Mouse (Mus musculus) hindbrain, embryonic 15.5 days (tissue): ENCODE measurements around the gene Capns1. TPM values are rescaled to one million over a fixed set of nuclear protein-coding genes. Genes with fewer than 3 reads are reported as not detected.

Experiments used
- ATAC-seq: fragments of 200-750 bp; cut with Nextera tagmentation; 2 replicates; pipeline ENCODE4 v1.8.0; 2017; ENCODE audit warnings: low read depth, moderate number of reproducible peaks, moderate TSS enrichment; ENCODE audit not compliant: low FRiP score
- H3K27ac ChIP-seq: fragments of 300-500 bp; sonication (generic); replicated peaks from 2 replicates; pipeline ENCODE4 v1.5.1; 2015; ENCODE audit warnings: mild to moderate bottlenecking, inconsistent platforms
- H3K27me3 ChIP-seq: fragments of 300-500 bp; sonication (generic); 2 replicates; pipeline ENCODE4 v1.6.1; 2015; ENCODE audit warnings: control low read depth, inconsistent platforms
- H3K36me3 ChIP-seq: fragments of 300-500 bp; sonication (generic); 2 replicates; pipeline ENCODE4 v1.6.1; 2015; ENCODE audit warnings: control low read depth, inconsistent platforms
- H3K4me1 ChIP-seq: fragments of 300-500 bp; sonication (generic); replicated peaks from 2 replicates; pipeline ENCODE4 v1.6.1; 2015; ENCODE audit warnings: control low read depth, inconsistent platforms
- H3K4me2 ChIP-seq: fragments of 300-500 bp; sonication (generic); 2 replicates; pipeline ENCODE4 v1.6.1; 2015; ENCODE audit warnings: moderate library complexity, mild to moderate bottlenecking, inconsistent platforms
- H3K4me3 ChIP-seq: fragments of 300-500 bp; sonication (generic); 2 replicates; pipeline ENCODE4 v1.5.1; 2015; ENCODE audit warnings: mild to moderate bottlenecking, inconsistent platforms
- H3K9ac ChIP-seq: fragments of 300-500 bp; sonication (generic); 2 replicates; pipeline ENCODE4 v1.6.1; 2015; ENCODE audit warnings: inconsistent platforms
- H3K9me3 ChIP-seq: fragments of 300-500 bp; sonication (generic); 2 replicates; pipeline ENCODE4 v1.6.1; 2016; ENCODE audit warnings: control low read depth, inconsistent platforms
- WGBS: fragments of 180-500 bp; shearing (Covaris S2); methylation state at CpG from one replicate; pipeline ENCODE4 v1.1.7; 2015; 5-methylcytosine and 5-hydroxymethylcytosine counted together
- polyA plus RNA-seq: library from polyadenylated mRNA; unstranded; fragments of >200 nt; fragmentation: Nextera tagmentation; extraction: Ambion mirVana; gene quantifications from 2 replicates; pipeline ENCODE4 v1.2.1, GENCODE M21; 2015

The Capns1 gene
- polyA plus RNA-seq, 1 experiment from 2014 or later, result 88.3 TPM

DNA sequence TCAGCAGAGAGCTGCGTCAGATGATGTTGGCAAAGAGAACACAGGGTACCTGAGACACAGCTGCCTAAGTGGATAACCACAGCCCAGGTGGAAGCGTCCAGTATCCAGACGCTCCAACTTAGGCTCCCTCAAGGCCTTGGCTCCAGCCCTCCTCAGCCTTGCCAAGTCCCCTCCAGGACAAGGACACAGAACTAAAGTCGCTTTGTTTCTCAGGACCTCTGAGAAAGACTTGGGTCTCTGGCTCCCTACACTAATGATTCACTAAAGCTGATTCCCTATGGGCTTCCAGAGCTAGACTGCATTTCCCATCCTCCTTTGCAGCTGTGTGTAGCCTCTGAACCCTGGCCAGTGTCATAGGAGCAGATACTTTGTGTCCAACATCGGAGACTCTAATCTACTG, 1.6 kb upstream of the Capns1 start:
- no peak overlapping the region for H3K9ac ChIP-seq
- no peak for ATAC-seq
- WGBS, result 81% methylated on average over 5 of the region's 5 CpGs
- H3K36me3 ChIP-seq, result no peaks in the 10 kb centered on the region
- no peak overlapping the region for H3K4me3 ChIP-seq
- H3K4me1 ChIP-seq, result peaks cover 7% of the 10 kb centered on the region
- H3K27ac ChIP-seq, result no peak overlapping the region
- no peaks in the 10 kb centered on the region for H3K9me3 ChIP-seq
- H3K27me3 ChIP-seq, result no peaks in the 10 kb centered on the region
- H3K4me2 ChIP-seq, result no peak overlapping the region

DNA sequence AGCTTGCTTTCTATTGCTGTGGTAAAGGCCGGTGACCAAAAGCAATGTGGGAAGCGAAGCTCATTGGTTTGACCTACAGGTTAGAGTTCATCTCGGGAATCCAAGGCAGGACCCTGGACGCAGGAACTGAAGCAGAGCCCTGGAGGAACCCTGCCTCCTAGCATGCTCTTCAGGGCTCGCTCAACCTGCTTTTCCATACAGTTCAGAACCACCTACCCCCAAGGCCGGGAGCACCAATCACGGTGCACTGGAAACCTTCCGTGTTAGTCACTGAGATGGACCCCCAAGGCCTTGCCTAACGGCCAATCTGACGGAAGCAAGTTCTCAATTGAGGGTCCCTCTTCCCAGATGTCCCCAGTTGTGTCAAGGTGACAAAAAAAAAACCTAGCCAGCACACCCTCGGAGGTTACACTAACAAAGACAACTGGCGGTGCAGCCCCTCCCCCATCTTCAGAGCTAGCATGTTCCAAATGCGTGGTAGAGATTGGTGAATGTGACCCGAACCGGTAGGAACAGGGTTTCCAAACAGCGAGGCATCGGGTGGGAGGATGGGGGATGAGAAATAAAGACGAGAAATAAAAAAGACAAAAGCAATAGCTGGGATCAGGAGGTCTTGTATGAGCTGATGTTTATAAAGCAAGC, 1.0 kb upstream of the Capns1 start:
- Histone ChIP-seq H3K9me3 (no peaks in the 10 kb centered on the region), H3K27me3 (no peaks in the 10 kb centered on the region), H3K4me1 (peaks cover 9% of the 10 kb centered on the region), H3K4me2 (no peak overlapping the region), H3K4me3 (no peak overlapping the region), H3K9ac (no peak overlapping the region), H3K36me3 (no peaks in the 10 kb centered on the region), H3K27ac (no peak overlapping the region)
- ATAC-seq, result no peak
- 80% methylated on average over 18 of the region's 18 CpGs for WGBS

DNA sequence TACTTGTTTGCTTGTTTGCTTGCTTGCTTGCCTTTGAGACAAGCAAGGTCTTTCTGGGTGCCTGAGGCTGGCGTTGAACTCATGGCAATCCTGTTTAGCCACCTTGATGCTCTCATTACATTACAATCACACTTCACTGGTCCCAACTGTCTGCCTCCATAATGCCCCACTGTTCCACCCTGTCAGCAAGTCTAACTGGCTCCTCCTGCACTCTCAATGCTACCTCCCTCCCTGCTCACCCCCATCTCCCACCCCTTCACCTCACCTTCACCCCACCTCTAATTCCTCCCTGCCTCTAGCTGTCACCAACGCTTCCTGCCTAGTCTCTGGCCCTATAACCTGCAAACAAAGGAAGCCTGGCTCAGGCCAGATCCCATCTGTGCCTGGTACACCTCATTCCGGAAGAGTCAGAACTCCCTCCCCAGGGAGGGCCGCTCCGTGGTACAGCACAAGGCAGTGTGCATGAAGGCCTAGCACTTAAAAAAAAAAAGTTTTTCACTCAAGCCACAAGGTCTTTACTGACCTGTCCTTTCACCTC, 950 bp downstream of the Capns1 start:
- Histone ChIP-seq H3K27ac (no peak overlapping the region), H3K36me3 (no peaks in the 10 kb centered on the region), H3K4me2 (no peak overlapping the region), H3K4me1 (peaks cover 18% of the 10 kb centered on the region), H3K27me3 (no peaks in the 10 kb centered on the region), H3K4me3 (no peak overlapping the region), H3K9ac (no peak overlapping the region), H3K9me3 (no peaks in the 10 kb centered on the region)
- ATAC-seq, result no peak
- 74% methylated on average over 5 of the region's 5 CpGs for WGBS

DNA sequence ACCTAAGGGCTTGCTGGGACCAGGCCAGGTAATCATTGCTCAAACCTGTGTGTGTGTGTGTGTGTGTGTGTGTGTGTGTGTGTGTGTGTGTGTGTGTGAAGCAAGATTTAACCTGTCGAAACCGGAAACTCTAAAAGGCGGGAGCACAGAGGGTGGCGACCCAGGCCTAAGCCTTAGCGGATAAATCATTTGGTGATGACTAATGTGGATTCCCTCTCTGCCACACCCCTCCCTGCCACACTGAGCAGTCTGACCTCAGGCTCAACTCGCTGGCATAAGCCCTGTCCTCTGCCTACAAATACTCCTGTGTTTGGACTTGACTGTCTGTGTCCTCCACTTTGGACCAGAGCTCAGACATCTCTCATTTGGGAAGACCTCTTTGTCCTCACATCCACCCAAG, 2.4 kb downstream of the Capns1 start:
- H3K4me2 ChIP-seq, result no peak overlapping the region
- H3K4me3 ChIP-seq, result no peak overlapping the region
- ATAC-seq, result no peak
- peaks cover 14% of the 10 kb centered on the region for H3K36me3 ChIP-seq
- H3K9ac ChIP-seq, result no peak overlapping the region
- H3K27ac ChIP-seq, result no peak overlapping the region
- peaks cover 23% of the 10 kb centered on the region for H3K4me1 ChIP-seq
- H3K9me3 ChIP-seq, result no peaks in the 10 kb centered on the region
- WGBS, result 83% methylated on average over 6 of the region's 6 CpGs
- H3K27me3 ChIP-seq, result no peaks in the 10 kb centered on the region

DNA sequence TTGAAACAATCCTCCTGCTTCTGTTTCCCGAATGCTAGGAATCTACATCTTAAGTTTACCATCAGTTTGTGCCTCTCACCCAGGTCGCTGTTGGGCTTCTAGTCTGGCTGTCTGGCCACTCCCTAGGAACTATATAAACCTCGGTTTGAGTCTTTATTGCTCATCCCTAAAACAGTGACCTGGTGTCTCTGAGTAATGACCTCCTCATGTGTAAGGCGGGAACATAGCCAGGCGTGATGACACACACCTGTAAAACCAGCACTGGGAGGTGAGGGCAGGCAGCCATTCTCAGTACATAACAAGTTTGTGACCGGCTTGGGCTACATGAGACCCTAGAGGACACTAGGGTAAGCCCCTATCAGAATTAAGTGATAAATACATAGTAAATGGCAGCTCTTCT, 3.1 kb downstream of the Capns1 start:
- Histone ChIP-seq H3K4me3 (peak overlapping the region; percentile 70; the same call in 1 of the 2 replicates), H3K9ac (no peak overlapping the region), H3K9me3 (no peaks in the 10 kb centered on the region), H3K4me1 (peaks cover 23% of the 10 kb centered on the region), H3K27ac (peak overlapping the region; percentile 84; the same call in 1 of the 2 replicates), H3K36me3 (peaks cover 21% of the 10 kb centered on the region), H3K4me2 (peak overlapping the region; percentile 75), H3K27me3 (no peaks in the 10 kb centered on the region)
- no peak for ATAC-seq
- WGBS, result 73% methylated on average over 6 of the region's 6 CpGs

GRCm38 (mm10) chr7:30194884-30195283, 3.7 kb downstream of the Capns1 start:
- Histone ChIP-seq H3K4me1 (peaks cover 23% of the 10 kb centered on the region), H3K36me3 (peaks cover 25% of the 10 kb centered on the region), H3K27ac (peak overlapping the region; percentile 84), H3K9me3 (no peaks in the 10 kb centered on the region), H3K27me3 (no peaks in the 10 kb centered on the region), H3K4me3 (peak overlapping the region; percentile 70), H3K9ac (peak overlapping the region; percentile 72), H3K4me2 (peak overlapping the region; percentile 75)
- WGBS, result 0% methylated on average over 28 of the region's 28 CpGs
- ATAC-seq, result peak; percentile 90

GRCm38 (mm10) chr7:30194101-30194831, 4.3 kb downstream of the Capns1 start:
- peak; percentile 24 for ATAC-seq
- H3K36me3 ChIP-seq, result peaks cover 28% of the 10 kb centered on the region
- H3K4me3 ChIP-seq, result peak overlapping the region; percentile 70
- under 1% methylated on average over 25 of the region's 26 CpGs for WGBS
- H3K4me2 ChIP-seq, result peak overlapping the region; percentile 75
- no peaks in the 10 kb centered on the region for H3K9me3 ChIP-seq
- peak overlapping the region; percentile 72 for H3K9ac ChIP-seq
- H3K4me1 ChIP-seq, result peaks cover 23% of the 10 kb centered on the region
- H3K27ac ChIP-seq, result peak overlapping the region; percentile 84
- no peaks in the 10 kb centered on the region for H3K27me3 ChIP-seq

- H3K27ac ChIP-seq, result peak overlapping the region; percentile 84
- H3K4me2 ChIP-seq, result peak overlapping the region; percentile 75
- 2% methylated on average over 25 of the region's 26 CpGs for WGBS
- peaks cover 35% of the 10 kb centered on the region for H3K36me3 ChIP-seq
- H3K4me1 ChIP-seq, result peaks cover 23% of the 10 kb centered on the region
- peak; percentile 61; the same call in 1 of the 2 replicates for ATAC-seq
- no peaks in the 10 kb centered on the region for H3K9me3 ChIP-seq
- peak overlapping the region; percentile 70 for H3K4me3 ChIP-seq
- H3K27me3 ChIP-seq, result no peaks in the 10 kb centered on the region
- peak overlapping the region; percentile 72 for H3K9ac ChIP-seq
Observed at GRCm38 (mm10) chr7:30193581-30194100, 5.0 kb downstream of the Capns1 start.

- H3K4me3 ChIP-seq, result peak overlapping the region; percentile 70
Observed at GRCm38 (mm10) chr7:30193013-30193412, 5.6 kb downstream of the Capns1 start.

DNA sequence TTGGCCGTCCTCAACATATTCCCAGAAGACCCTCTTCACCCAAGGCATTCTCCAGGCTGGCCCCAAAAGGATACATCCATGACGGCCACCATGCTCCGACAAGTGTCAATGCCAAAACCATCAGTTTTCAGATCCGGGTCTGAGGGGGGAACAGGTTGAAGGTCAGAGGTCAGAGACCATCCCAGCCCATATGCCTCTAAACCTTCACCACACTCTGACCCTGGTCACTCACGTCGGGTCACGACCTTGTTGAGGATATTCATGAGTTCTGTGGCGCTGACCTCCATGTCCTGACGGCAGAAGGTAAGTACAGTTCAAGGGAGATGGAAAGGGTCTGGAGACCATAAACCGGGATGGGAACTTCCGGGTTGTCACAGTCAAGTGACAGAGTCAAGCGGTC, 6.5 kb downstream of the Capns1 start:
- Histone ChIP-seq H3K4me1 (peaks cover 20% of the 10 kb centered on the region), H3K9ac (no peak overlapping the region), H3K36me3 (peaks cover 50% of the 10 kb centered on the region), H3K27me3 (no peaks in the 10 kb centered on the region), H3K9me3 (no peaks in the 10 kb centered on the region), H3K27ac (no peak overlapping the region), H3K4me2 (no peak overlapping the region), H3K4me3 (no peak overlapping the region)
- WGBS, result 92% methylated on average over 12 of the region's 12 CpGs
- ATAC-seq, result no peak

More at GRCm38 (mm10) chr7:30193013-30193412, 5.6 kb downstream of the Capns1 start:
- no peaks in the 10 kb centered on the region for H3K9me3 ChIP-seq
- peaks cover 41% of the 10 kb centered on the region for H3K36me3 ChIP-seq
- no peaks in the 10 kb centered on the region for H3K27me3 ChIP-seq
- peaks cover 21% of the 10 kb centered on the region for H3K4me1 ChIP-seq
- H3K27ac ChIP-seq, result peak overlapping the region; percentile 84; the same call in 1 of the 2 replicates
- peak overlapping the region; percentile 75 for H3K4me2 ChIP-seq
- peak; percentile 2; the same call in 1 of the 2 replicates for ATAC-seq
- 21% methylated on average over 9 of the region's 9 CpGs for WGBS
- H3K9ac ChIP-seq, result peak overlapping the region; percentile 72

- H3K27me3 ChIP-seq, result no peaks in the 10 kb centered on the region
- peaks cover 69% of the 10 kb centered on the region for H3K36me3 ChIP-seq
- ATAC-seq, result no peak
- no peak overlapping the region for H3K4me2 ChIP-seq
- H3K27ac ChIP-seq, result no peak overlapping the region
- H3K4me3 ChIP-seq, result no peak overlapping the region
- peaks cover 17% of the 10 kb centered on the region for H3K4me1 ChIP-seq
- no peak overlapping the region for H3K9ac ChIP-seq
- H3K9me3 ChIP-seq, result no peaks in the 10 kb centered on the region
- WGBS, result 90% methylated on average over 4 of the region's 4 CpGs
Observed at GRCm38 (mm10) chr7:30189116-30189491, 9.5 kb downstream of the Capns1 start.
